Mouse (Mus musculus) stomach, postnatal 0 days (tissue): ENCODE data around the gene B3gnt4. TPM values are rescaled to one million over a fixed set of nuclear protein-coding genes. Genes with fewer than 3 reads are reported as not detected.
"Not testable (repeated sequence)": the region's sequence is repeated elsewhere in the genome, so short reads cannot be mapped to it uniquely, and the experiment has no call there.

ENCODE experiments used
- ATAC-seq: fragments of 200-750 bp; cut with Nextera tagmentation; 2 replicates; pipeline ENCODE4 v1.8.0; 2017; ENCODE audit not compliant: low FRiP score, low TSS enrichment
- DNase-seq: peaks from one replicate; pipeline ENCODE4 v3.0.0-alpha.2; 2016; ENCODE audit warnings: low spot score
- H3K27ac ChIP-seq: fragments of 300-500 bp; sonication (generic); replicated peaks from 2 replicates; pipeline ENCODE4 v1.5.1; 2014; ENCODE audit warnings: mild to moderate bottlenecking, control low read depth
- H3K27me3 ChIP-seq: fragments of 300-500 bp; sonication (generic); 2 replicates; pipeline ENCODE4 v1.6.1; 2014; ENCODE audit warnings: low read length; ENCODE audit not compliant: control insufficient read depth, insufficient read depth
- H3K36me3 ChIP-seq: fragments of 300-500 bp; sonication (generic); 2 replicates; pipeline ENCODE4 v1.6.1; 2014; ENCODE audit warnings: low read length, mixed read lengths; ENCODE audit not compliant: control insufficient read depth, insufficient read depth
- H3K4me1 ChIP-seq: fragments of 300-500 bp; sonication (generic); replicated peaks from 2 replicates; pipeline ENCODE4 v1.6.1; 2014; ENCODE audit warnings: antibody characterized with exemption; ENCODE audit not compliant: control insufficient read depth, insufficient read depth
- H3K4me2 ChIP-seq: fragments of 300-500 bp; sonication (generic); replicated peaks from 2 replicates; pipeline ENCODE4 v1.6.1; 2014; ENCODE audit warnings: low read depth, mild to moderate bottlenecking, control low read depth, moderate library complexity
- H3K4me3 ChIP-seq: fragments of 300-500 bp; sonication (generic); 2 replicates; pipeline ENCODE4 v1.5.1; 2014; ENCODE audit warnings: low read depth, low read length, control low read depth
- H3K9ac ChIP-seq: fragments of 300-500 bp; sonication (generic); 2 replicates; pipeline ENCODE4 v1.6.1; 2014; ENCODE audit warnings: mild to moderate bottlenecking, low read length, control low read depth, mixed read lengths
- H3K9me3 ChIP-seq: fragments of 300-500 bp; sonication (generic); 2 replicates; pipeline ENCODE4 v1.6.1; 2016; ENCODE audit warnings: low read length; ENCODE audit not compliant: control insufficient read depth
- CTCF ChIP-seq: IDR thresholded peaks from 2 replicates; pipeline ENCODE4 v1.5.1; 2016; ENCODE audit warnings: antibody characterized with exemption, low read depth, mild to moderate bottlenecking, moderate library complexity
- EP300 ChIP-seq: optimal IDR thresholded peaks from 2 replicates; pipeline ENCODE3; 2016; ENCODE audit warnings: antibody characterized with exemption
- WGBS: fragments of 180-500 bp; shearing (Covaris S2); extraction: QIAGEN DNeasy Blood & Tissue Kit; methylation state at CpG from one replicate; pipeline ENCODE4 v1.1.7; 2014; 5-methylcytosine and 5-hydroxymethylcytosine counted together
- polyA plus RNA-seq: library from polyadenylated mRNA; unstranded; fragments of >200 nt; fragmentation: Nextera tagmentation; extraction: Ambion mirVana; gene quantifications from 2 replicates; pipeline ENCODE4 v1.2.1, GENCODE M21; 2015

Gene B3gnt4
- polyA plus RNA-seq, 1 experiment from 2014 or later: 0.13 TPM

DNA sequence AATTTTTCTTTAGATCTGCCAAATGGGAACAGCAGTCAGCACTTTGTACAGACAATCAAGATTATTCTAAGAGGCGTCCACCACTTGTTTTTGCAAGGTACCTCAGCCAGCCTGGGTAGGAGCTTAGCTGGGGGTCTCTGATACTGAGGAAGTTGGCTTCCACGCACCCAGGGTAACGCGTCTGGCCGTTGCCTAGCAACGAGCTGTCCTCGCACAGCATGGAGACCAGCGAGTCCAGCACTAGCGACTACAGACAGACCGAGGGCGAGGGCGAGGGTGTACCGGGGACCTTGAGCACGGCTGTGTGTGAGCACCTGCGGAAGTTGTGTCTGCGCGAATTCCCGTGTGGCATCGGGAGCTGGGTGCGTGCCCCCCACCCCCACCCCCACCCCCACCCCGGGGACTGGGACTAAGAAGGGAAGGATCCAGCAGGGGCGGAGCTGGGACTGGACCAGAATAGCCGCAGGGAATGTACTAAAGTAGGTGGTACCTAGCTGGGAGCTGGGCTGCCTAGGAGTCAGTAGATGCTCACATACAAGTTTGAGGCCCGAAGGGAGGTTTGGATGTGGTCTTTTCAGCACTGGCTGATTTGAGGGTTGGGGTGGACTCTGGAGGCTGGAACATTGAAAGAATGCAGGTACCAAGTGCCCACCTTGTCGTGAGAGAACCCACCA is 21.0 kb upstream of the B3gnt4 start, which contains the start of the genes Lrrc43 and Il31:
Lrrc43 (plus strand) TSS at position 194 of the 674 bp plus-strand sequence.
Il31 (minus strand) TSS at position 378 of the 674 bp plus-strand sequence.
- Histone ChIP-seq H3K4me2 (no peak within 1 kb of the TSS; the same call in 1 of the 2 replicates), H3K9me3 (no peaks in the 10 kb centered on the region), H3K9ac (no peak within 1 kb of the TSS), H3K36me3 (no peaks in the 10 kb centered on the region; the same call in 1 of the 2 replicates), H3K4me1 (no peaks in the 10 kb centered on the region), H3K27me3 (no peaks in the 10 kb centered on the region), H3K4me3 (no peak within 1 kb of the TSS), H3K27ac (no peak within 1 kb of the TSS)
- TF ChIP-seq EP300 (no peak), CTCF (no peak)
- no peak for DNase-seq
- ATAC-seq: peak; percentile 38; the same call in 1 of the 2 replicates
- WGBS: 8% methylated on average over 25 of the region's 25 CpGs

DNA sequence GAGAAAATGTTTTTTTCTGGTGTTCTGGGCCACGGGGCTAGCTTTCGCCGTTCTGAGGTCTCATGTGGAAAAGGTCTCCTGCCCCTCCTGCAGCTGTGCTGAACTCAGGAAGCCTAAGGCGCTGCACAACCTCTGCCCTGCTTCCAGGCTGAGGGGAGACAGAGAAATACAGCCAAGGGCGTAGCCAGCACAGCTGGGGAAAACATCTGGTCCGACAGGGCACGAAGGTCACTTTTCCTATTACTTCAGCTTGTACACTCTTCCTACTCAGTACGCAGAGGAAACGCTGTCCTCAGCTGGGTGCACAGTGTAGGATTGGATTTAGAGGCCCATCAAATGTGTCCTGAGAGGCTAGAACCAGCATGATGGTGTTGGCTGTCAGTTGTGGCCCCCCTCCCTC is 20.3 kb upstream of the B3gnt4 start:
- H3K4me1 ChIP-seq: no peaks in the 10 kb centered on the region
- H3K9me3 ChIP-seq: no peaks in the 10 kb centered on the region
- H3K4me2 ChIP-seq: no peak overlapping the region
- H3K27me3 ChIP-seq: no peaks in the 10 kb centered on the region
- no peaks in the 10 kb centered on the region; the same call in 1 of the 2 replicates for H3K36me3 ChIP-seq
- no peak overlapping the region for H3K9ac ChIP-seq
- no peak overlapping the region for H3K4me3 ChIP-seq
- no peak for DNase-seq
- TF ChIP-seq EP300: no peak
- TF ChIP-seq CTCF: no peak
- 0 out of 2 replicates have a peak, but pooled peaks have one; percentile 12 for ATAC-seq
- 54% methylated on average over 9 of the region's 9 CpGs for WGBS
- H3K27ac ChIP-seq: no peak overlapping the region

DNA sequence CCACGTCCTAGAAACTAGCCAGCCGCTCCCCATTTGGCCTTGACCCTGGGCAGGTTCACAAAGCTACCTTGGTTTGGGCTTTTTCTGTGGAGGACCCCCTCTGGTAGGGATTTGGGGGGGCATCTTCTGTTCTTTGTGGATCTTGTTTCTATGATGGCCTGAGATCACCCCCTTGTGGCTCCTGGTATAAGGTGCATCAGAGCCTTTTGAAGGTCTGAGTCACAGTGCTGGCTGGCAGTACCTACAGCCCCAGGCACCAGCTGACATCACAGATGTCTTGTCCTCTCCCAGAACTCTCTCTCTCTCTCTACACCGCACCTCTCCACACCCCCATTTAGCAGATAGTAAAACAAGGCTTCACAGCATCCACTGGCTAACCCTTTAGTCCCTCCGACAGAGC is 10.5 kb upstream of the B3gnt4 start:
- Histone ChIP-seq H3K4me3 (no peak overlapping the region), H3K4me1 (0 out of 2 replicates have a peak, but pooled peaks cover 4% of the 10 kb centered on the region), H3K9ac (no peak overlapping the region), H3K27ac (no peak overlapping the region), H3K4me2 (no peak overlapping the region), H3K9me3 (no peaks in the 10 kb centered on the region), H3K27me3 (no peaks in the 10 kb centered on the region), H3K36me3 (no peaks in the 10 kb centered on the region)
- DNase-seq (no peak), ATAC-seq (no peak)
- 58% methylated on average over 4 of the region's 4 CpGs for WGBS
- TF ChIP-seq CTCF (peak; percentile 74), EP300 (no peak)

DNA sequence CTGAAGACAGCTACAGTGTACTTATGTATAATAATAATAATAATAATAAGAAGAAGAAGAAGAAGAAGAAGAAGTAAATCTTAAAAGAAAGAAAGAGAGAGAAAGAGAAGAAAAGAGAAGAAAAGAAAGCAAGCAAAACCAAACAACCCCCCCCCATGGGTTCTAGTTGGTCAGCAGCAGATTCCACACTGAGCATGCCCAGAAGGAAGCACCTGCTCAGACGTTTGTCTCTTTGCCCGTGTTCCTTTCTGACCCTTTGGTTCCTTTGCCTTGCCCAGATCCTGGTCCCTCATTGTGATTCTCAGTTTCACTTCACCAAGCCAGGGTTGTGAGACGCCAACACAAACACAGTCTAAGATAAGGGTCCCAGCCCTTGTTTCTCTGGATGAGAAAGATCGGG is 8.3 kb upstream of the B3gnt4 start:
- TF ChIP-seq CTCF: no peak
- no peak for TF ChIP-seq EP300
- Histone ChIP-seq H3K4me3 (no peak overlapping the region), H3K4me1 (0 out of 2 replicates have a peak, but pooled peaks cover 4% of the 10 kb centered on the region), H3K9ac (no peak overlapping the region), H3K36me3 (no peaks in the 10 kb centered on the region), H3K27ac (no peak overlapping the region), H3K4me2 (no peak overlapping the region), H3K27me3 (no peaks in the 10 kb centered on the region), H3K9me3 (no peaks in the 10 kb centered on the region)
- WGBS: 43% methylated on average over 4 of the region's 4 CpGs
- DNase-seq (no peak), ATAC-seq (no peak)

DNA sequence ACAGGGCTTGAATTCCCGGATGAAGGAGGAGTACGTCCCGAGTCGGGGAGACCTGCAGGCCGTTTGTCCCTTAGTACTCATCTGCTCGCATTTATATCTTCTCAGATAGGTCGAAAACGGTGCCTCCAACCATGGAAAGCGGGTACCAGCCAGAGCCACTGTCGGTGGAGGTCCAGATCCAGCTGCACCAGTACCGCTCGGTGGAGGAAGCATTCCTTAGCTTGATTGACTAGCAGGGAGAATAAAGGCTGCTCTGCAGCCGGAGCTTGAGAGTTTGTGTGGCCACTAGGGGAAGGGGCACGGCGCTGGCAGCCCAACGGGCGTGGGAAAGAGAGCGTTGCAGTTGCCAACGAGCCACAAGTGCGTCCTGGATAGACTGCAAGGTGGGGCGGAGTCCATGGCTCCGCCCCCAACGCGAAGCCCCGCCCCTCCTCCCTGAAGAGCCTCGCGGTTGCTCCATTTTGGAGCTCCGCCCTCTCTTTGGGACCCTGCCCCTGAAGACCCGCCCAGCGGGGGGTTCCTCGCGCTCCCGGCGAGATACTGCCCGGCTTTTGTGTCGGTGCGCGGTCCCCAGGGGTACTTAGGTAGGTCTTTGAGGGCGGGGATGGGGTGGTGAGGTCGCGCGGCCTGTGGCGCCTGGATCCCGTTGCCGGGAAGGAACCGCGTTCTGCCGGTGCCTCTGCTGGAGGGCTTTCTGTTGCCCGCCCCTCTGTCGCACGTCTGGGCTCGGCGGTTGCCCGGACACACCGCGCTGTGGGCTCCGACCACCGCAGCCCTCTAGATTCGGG is 2.1 kb upstream of the B3gnt4 start:
- ATAC-seq (peak; percentile 82), DNase-seq (peak; percentile 84)
- H3K4me3 ChIP-seq: peak overlapping the region; percentile 49
- H3K9ac ChIP-seq: peak overlapping the region; percentile 43
- no peak overlapping the region for H3K27ac ChIP-seq
- no peaks in the 10 kb centered on the region for H3K36me3 ChIP-seq
- H3K4me1 ChIP-seq: no peaks in the 10 kb centered on the region
- no peaks in the 10 kb centered on the region for H3K9me3 ChIP-seq
- no peaks in the 10 kb centered on the region for H3K27me3 ChIP-seq
- H3K4me2 ChIP-seq: peak overlapping the region; percentile 89
- TF ChIP-seq CTCF (peak; percentile 38; the same call in 1 of the 2 replicates), EP300 (no peak)
- WGBS: 1% methylated on average over 59 of the region's 59 CpGs

DNA sequence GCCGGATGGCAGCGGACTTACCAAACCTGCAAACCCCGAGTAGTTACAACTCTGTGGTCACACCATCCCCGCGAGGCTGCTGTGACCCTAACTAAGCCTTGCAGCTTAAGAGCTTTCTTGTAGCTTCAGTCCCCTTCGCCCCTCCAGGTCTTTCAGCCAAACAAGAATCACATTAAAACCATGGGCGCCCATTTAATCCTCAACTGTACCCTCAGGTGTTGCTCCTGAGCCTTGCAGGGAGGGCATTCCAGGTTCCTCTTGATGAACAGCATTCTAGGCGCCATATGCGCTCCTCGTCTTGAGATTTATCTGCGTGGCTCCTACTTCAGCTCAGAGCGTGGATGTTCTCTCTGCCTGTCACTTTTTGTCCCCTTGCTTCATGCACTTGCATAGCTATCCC is 1.3 kb upstream of the B3gnt4 start:
- ATAC-seq (no peak), DNase-seq (no peak)
- H3K27me3 ChIP-seq: no peaks in the 10 kb centered on the region
- H3K4me1 ChIP-seq: no peaks in the 10 kb centered on the region
- H3K27ac ChIP-seq: no peak overlapping the region
- TF ChIP-seq EP300: no peak
- no peak for TF ChIP-seq CTCF
- peak overlapping the region; percentile 89 for H3K4me2 ChIP-seq
- H3K9ac ChIP-seq: peak overlapping the region; percentile 43; the same call in 1 of the 2 replicates
- WGBS: 8% methylated on average over 12 of the region's 12 CpGs
- H3K36me3 ChIP-seq: no peaks in the 10 kb centered on the region
- H3K9me3 ChIP-seq: no peaks in the 10 kb centered on the region
- peak overlapping the region; percentile 49 for H3K4me3 ChIP-seq

DNA sequence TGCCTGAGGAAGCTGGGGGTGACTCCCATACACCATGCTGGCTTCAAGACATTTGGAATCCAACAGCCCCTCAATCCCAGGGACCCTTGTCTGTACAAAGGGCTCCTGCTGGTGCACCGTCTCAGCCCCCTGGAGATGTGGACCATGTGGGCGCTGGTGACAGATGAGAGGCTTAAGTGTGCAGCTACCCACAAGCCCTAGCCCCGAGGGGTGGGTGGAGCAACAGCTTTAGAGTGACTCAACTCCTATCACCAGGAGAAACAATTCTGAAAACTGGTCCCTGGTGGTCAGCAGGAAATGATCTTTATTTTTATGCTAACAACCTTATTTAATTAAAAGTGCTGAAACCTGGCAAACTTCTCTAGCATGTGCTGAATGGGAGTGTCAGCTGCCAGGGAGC is 1.2 kb downstream of the B3gnt4 start:
- not testable (repeated sequence) for H3K9ac ChIP-seq
- 82% methylated on average over 3 of the region's 3 CpGs for WGBS

More for the DNA sequence above, 1.2 kb downstream of the B3gnt4 start:
- H3K4me1 ChIP-seq, H3K4me2 ChIP-seq, H3K27ac ChIP-seq, DNase-seq, H3K9me3 ChIP-seq, H3K27me3 ChIP-seq, ATAC-seq, H3K4me3 ChIP-seq, H3K36me3 ChIP-seq: not testable (repeated sequence)
